Mouse (Mus musculus): Measurements from ENCODE around the gene Gm49486.

GRCm38 (mm10) chr15:79245321-79245720 is 16.1 kb downstream of the Gm49486 start:
- TF ChIP-seq GATA1 (IDR thresholded peaks at IDR 0.05; ENCODE audit: borderline replicate concordance, low read length) (no peak), FLI1 (IDR thresholded peaks at IDR 0.05; ENCODE audit: low read length) (no peak)
